Mouse (Mus musculus): ENCODE measurements around the gene Bloc1s1. TPM values are rescaled to one million over a fixed set of nuclear protein-coding genes. Genes with fewer than 3 reads are reported as not detected.

Bloc1s1 gene
- 266 and 289 TPM in 2 replicates for polyA plus RNA-seq (2015; fragmentation: Nextera tagmentation; extraction: Ambion mirVana)

GRCm38 (mm10) chr10:128923935-128924334 lies at the start of gene Bloc1s1:
TSS of gene Bloc1s1 (minus strand) at chr10:128924035.
- H3K4me3 ChIP-seq (replicated peaks): peak within 1 kb of the TSS; percentile 92
- peaks cover 43% of the 10 kb centered on the region for H3K4me1 ChIP-seq (replicated peaks)
- no peaks in the 10 kb centered on the region for H3K9me3 ChIP-seq
- WGBS: 72% methylated on average over 9 of the region's 9 CpGs
- peak within 1 kb of the TSS; percentile 72 for H3K4me2 ChIP-seq (replicated peaks)
- no peaks in the 10 kb centered on the region; the same call in none of the 2 replicates for H3K36me3 ChIP-seq
- H3K9ac ChIP-seq (replicated peaks): peak within 1 kb of the TSS; percentile 87
- peaks cover 10% of the 10 kb centered on the region; the same call in 1 of the 2 replicates for H3K27me3 ChIP-seq
- no peak for ATAC-seq
- peak within 1 kb of the TSS; percentile 94 for H3K27ac ChIP-seq

GRCm38 (mm10) chr10:128972841-128973240 lies 49.0 kb upstream of the Bloc1s1 start:
- no peaks in the 10 kb centered on the region for H3K36me3 ChIP-seq
- no peak for ATAC-seq

GRCm38 (mm10) chr10:128970740-128971250 lies 47.0 kb upstream of the Bloc1s1 start:
- 58% methylated on average over 1 of the region's 1 CpGs for WGBS
- Histone ChIP-seq H3K4me3 (replicated peaks) (no peak overlapping the region), H3K9me3 (no peaks in the 10 kb centered on the region), H3K27me3 (no peaks in the 10 kb centered on the region), H3K4me2 (replicated peaks) (no peak overlapping the region), H3K4me1 (replicated peaks) (no peaks in the 10 kb centered on the region), H3K27ac (no peak overlapping the region), H3K9ac (replicated peaks) (no peak overlapping the region), H3K36me3 (no peaks in the 10 kb centered on the region)
- no peak for ATAC-seq

More at GRCm38 (mm10) chr10:128972841-128973240, 49.0 kb upstream of the Bloc1s1 start:
- Histone ChIP-seq H3K9ac (replicated peaks) (no peak overlapping the region), H3K27ac (no peak overlapping the region), H3K4me2 (replicated peaks) (no peak overlapping the region), H3K9me3 (no peaks in the 10 kb centered on the region), H3K27me3 (no peaks in the 10 kb centered on the region), H3K4me3 (replicated peaks) (no peak overlapping the region), H3K4me1 (replicated peaks) (no peaks in the 10 kb centered on the region)
- 79% methylated on average over 4 of the region's 4 CpGs for WGBS

GRCm38 (mm10) chr10:128968341-128968749 lies 44.5 kb upstream of the Bloc1s1 start:
- no peak overlapping the region for H3K9ac ChIP-seq (replicated peaks)
- H3K27ac ChIP-seq: no peak overlapping the region
- H3K4me1 ChIP-seq (replicated peaks): no peaks in the 10 kb centered on the region
- 63% methylated on average over 1 of the region's 1 CpGs for WGBS
- no peaks in the 10 kb centered on the region for H3K9me3 ChIP-seq
- no peaks in the 10 kb centered on the region for H3K27me3 ChIP-seq
- no peak for ATAC-seq
- H3K36me3 ChIP-seq: no peaks in the 10 kb centered on the region
- no peak overlapping the region for H3K4me2 ChIP-seq (replicated peaks)
- no peak overlapping the region for H3K4me3 ChIP-seq (replicated peaks)

- Histone ChIP-seq H3K4me3 (replicated peaks) (no peak overlapping the region), H3K9ac (replicated peaks) (no peak overlapping the region), H3K36me3 (no peaks in the 10 kb centered on the region), H3K4me2 (replicated peaks) (no peak overlapping the region), H3K9me3 (no peaks in the 10 kb centered on the region), H3K4me1 (replicated peaks) (no peaks in the 10 kb centered on the region), H3K27ac (no peak overlapping the region), H3K27me3 (no peaks in the 10 kb centered on the region)
- WGBS: 90% methylated on average over 6 of the region's 6 CpGs
- no peak for ATAC-seq
Observed at GRCm38 (mm10) chr10:128965871-128966270, 42.0 kb upstream of the Bloc1s1 start.

- Histone ChIP-seq H3K4me3 (replicated peaks) (no peak overlapping the region), H3K27ac (no peak overlapping the region), H3K4me2 (replicated peaks) (no peak overlapping the region), H3K27me3 (no peaks in the 10 kb centered on the region), H3K36me3 (no peaks in the 10 kb centered on the region), H3K9me3 (no peaks in the 10 kb centered on the region), H3K9ac (replicated peaks) (no peak overlapping the region), H3K4me1 (replicated peaks) (no peaks in the 10 kb centered on the region)
- whole genome bisulfite sequencing: 70% methylated on average over 2 of the region's 2 CpGs
- ATAC-seq: no peak
Observed at GRCm38 (mm10) chr10:128964961-128965360, 41.1 kb upstream of the Bloc1s1 start.

- H3K4me3 ChIP-seq (replicated peaks): no peak within 1 kb of the TSS
- H3K9me3 ChIP-seq: no peaks in the 10 kb centered on the region
- WGBS: 88% methylated on average over 12 of the region's 12 CpGs
- no peaks in the 10 kb centered on the region for H3K36me3 ChIP-seq
- no peak within 1 kb of the TSS for H3K4me2 ChIP-seq (replicated peaks)
- H3K4me1 ChIP-seq (replicated peaks): no peaks in the 10 kb centered on the region
- H3K9ac ChIP-seq (replicated peaks): no peak within 1 kb of the TSS
- H3K27me3 ChIP-seq: no peaks in the 10 kb centered on the region; the same call in 1 of the 2 replicates
- no peak for ATAC-seq
- H3K27ac ChIP-seq: no peak within 1 kb of the TSS
Observed at GRCm38 (mm10) chr10:128960590-128961584, 37.1 kb upstream of the Bloc1s1 start, which contains the start of gene Mettl7b. TSS of gene Mettl7b (minus strand) at chr10:128960988.

- Histone ChIP-seq H3K4me2 (replicated peaks) (no peak overlapping the region), H3K9ac (replicated peaks) (no peak overlapping the region), H3K4me1 (replicated peaks) (no peaks in the 10 kb centered on the region), H3K9me3 (no peaks in the 10 kb centered on the region), H3K27ac (no peak overlapping the region), H3K4me3 (replicated peaks) (no peak overlapping the region), H3K27me3 (no peaks in the 10 kb centered on the region; the same call in 1 of the 2 replicates), H3K36me3 (no peaks in the 10 kb centered on the region)
- WGBS: 76% methylated on average over 4 of the region's 4 CpGs
- ATAC-seq: no peak
Observed at GRCm38 (mm10) chr10:128960142-128960541, 36.3 kb upstream of the Bloc1s1 start.

GRCm38 (mm10) chr10:128958340-128958739 lies 34.5 kb upstream of the Bloc1s1 start:
- Histone ChIP-seq H3K9ac (replicated peaks) (no peak overlapping the region), H3K27me3 (no peaks in the 10 kb centered on the region; the same call in 1 of the 2 replicates), H3K27ac (no peak overlapping the region), H3K4me3 (replicated peaks) (no peak overlapping the region), H3K36me3 (no peaks in the 10 kb centered on the region), H3K4me1 (replicated peaks) (no peaks in the 10 kb centered on the region), H3K4me2 (replicated peaks) (no peak overlapping the region), H3K9me3 (no peaks in the 10 kb centered on the region)
- no peak for ATAC-seq
- 79% methylated on average over 10 of the region's 10 CpGs for WGBS

GRCm38 (mm10) chr10:128950208-128950887 lies 26.5 kb upstream of the Bloc1s1 start:
- Histone ChIP-seq H3K9ac (replicated peaks) (no peak overlapping the region), H3K36me3 (no peaks in the 10 kb centered on the region), H3K4me2 (replicated peaks) (no peak overlapping the region), H3K9me3 (no peaks in the 10 kb centered on the region), H3K27ac (no peak overlapping the region), H3K4me3 (replicated peaks) (no peak overlapping the region), H3K27me3 (no peaks in the 10 kb centered on the region), H3K4me1 (replicated peaks) (no peaks in the 10 kb centered on the region)
- ATAC-seq: no peak
- WGBS: 77% methylated on average over 16 of the region's 16 CpGs

- H3K9me3 ChIP-seq: no peaks in the 10 kb centered on the region
- no peaks in the 10 kb centered on the region for H3K4me1 ChIP-seq (replicated peaks)
- no peaks in the 10 kb centered on the region for H3K36me3 ChIP-seq
- H3K27ac ChIP-seq: no peak overlapping the region
- 96% methylated on average over 4 of the region's 4 CpGs for WGBS
- no peak overlapping the region for H3K4me3 ChIP-seq (replicated peaks)
- H3K27me3 ChIP-seq: no peaks in the 10 kb centered on the region
- H3K4me2 ChIP-seq (replicated peaks): no peak overlapping the region
- no peak overlapping the region for H3K9ac ChIP-seq (replicated peaks)
- ATAC-seq: no peak
Observed at GRCm38 (mm10) chr10:128947496-128947895, 23.7 kb upstream of the Bloc1s1 start.

GRCm38 (mm10) chr10:128945675-128946074 lies 21.8 kb upstream of the Bloc1s1 start:
- 15% methylated on average over 3 of the region's 3 CpGs for WGBS

More at GRCm38 (mm10) chr10:128945675-128946074, 21.8 kb upstream of the Bloc1s1 start:
- H3K4me3 ChIP-seq (replicated peaks): no peak overlapping the region
- no peaks in the 10 kb centered on the region for H3K9me3 ChIP-seq
- H3K27ac ChIP-seq: no peak overlapping the region
- no peaks in the 10 kb centered on the region for H3K36me3 ChIP-seq
- H3K4me2 ChIP-seq (replicated peaks): no peak overlapping the region
- H3K4me1 ChIP-seq (replicated peaks): no peaks in the 10 kb centered on the region
- ATAC-seq: no peak
- no peaks in the 10 kb centered on the region for H3K27me3 ChIP-seq
- no peak overlapping the region for H3K9ac ChIP-seq (replicated peaks)

Measured in midbrain, embryonic 13.5 days (tissue).